Mouse (Mus musculus): ENCODE results near the gene Dbt. TPM values are rescaled to one million over a fixed set of nuclear protein-coding genes. Genes with fewer than 3 reads are reported as not detected.

The Dbt gene
- 10 to 100 TPM in 2 of 3 experiments, 1 to 10 TPM in 1; 10.0 to 15.1 (median 13.2) TPM for polyA plus RNA-seq (2017; shearing (Covaris generic))

DNA sequence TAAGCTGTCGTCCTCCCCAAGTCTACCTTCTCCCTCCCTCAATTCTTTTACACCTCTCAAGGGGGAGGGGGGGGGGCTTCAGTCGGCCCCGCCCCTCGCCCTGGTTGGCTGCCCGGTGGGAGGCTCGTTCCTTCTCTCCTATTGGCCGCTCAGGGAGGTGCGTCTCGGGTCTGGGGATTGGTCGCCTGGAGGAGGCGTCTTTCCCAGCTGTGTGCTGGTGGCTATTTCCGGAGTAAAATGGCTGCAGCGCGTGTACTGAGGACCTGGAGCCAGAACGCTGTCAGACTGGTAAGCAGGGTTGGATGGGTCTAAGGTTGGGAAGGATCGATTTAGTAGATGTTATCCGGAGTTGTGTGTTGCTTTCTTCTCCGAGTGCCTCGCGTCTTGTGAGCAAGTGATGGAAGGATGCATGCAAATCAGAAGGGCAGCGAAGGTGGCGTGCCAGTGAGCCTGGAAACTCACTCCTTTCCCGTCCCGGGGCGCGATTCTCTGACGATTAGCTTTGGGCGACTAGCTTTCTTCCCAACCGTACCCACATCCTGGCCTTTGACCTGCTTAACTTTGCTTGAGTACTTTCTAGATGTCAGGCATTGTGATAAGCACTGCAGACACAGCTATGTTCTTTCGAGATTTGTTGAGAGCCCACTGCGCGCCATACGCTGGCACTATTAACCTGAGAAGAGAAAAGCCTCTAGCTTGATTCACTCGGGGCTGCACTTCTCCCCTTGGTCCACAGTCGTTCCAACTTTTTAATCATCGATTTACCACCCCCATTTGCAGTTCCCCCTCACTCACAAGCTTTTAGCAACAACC, at the start of gene Dbt:
Dbt (plus strand) TSS at position 167 of the 813 bp plus-strand sequence.
- ATAC-seq = peak; percentile 93

- ATAC-seq = no peak
Measured at GRCm38 (mm10) chr3:116464318-116464717, 48.6 kb upstream of the Dbt start.

- peak; percentile 90 for ATAC-seq
Measured at GRCm38 (mm10) chr3:116465709-116466108, 47.2 kb upstream of the Dbt start.

DNA sequence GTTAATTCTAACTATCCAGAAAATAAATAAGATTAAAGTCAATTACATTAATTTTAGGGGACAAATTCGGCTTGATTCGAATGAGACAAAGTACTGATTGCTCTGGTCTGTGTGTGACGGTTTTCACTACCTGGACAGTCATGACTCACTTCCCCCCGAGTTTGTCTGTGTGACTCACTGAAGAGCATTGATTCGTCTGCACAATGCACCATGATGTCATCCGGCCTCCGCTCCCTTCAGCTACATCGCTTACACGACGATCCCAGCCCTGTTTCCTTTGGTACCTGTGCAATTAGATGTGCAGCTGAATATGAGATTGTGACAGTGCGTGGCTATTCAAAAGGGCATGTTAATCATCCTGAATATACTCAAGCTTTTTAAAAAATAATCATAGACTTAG, 38.3 kb upstream of the Dbt start:
- ATAC-seq = peak; percentile 99

DNA sequence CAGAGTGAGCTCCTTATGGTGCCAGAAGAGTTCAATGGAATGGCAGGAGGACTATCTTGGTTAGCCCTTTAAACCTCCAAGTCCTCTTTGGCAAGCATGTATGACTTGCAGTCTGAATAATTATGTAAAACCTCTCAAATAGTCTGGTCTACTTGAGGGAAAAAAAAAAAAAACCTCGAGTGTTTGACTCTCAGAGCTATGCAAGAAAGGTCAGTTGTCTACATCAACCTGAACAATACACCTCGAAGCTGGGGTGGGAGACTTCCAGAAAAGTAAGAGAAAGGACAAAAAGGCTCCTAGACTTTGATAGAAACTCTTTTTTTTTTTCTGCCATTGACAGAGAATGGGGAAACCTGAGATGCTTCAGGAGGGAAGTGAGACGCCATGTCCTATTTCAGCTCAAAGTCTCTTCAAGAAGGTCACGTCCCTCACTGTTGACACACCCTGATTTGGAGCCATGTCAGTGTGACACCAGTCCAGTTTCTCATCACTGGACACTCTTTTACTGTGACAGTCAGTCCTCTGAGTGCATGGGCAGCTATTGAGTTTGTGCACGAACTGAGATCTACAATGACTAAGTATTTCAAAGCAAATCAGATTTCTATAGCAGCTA, 36.1 kb upstream of the Dbt start:
- ATAC-seq = no peak

DNA sequence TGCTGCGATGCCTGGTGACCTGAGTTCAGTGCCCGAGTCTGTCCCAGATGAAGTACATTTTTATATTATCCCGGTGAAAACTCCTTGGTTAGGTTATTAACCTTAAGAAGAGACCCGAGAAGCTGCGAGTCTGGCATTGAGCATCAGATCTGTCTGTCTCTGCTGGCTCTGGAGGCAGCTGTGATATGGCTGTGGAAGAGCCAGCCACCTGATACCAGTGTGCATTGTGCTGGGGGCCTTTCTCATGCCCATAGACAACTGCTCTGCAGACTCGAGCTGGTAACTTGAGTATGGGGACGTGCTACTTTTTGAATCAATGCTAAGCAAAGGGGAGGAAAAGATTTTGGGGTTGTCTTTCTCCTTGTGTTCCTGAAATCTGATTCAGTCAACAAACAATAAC, 35.5 kb upstream of the Dbt start:
- ATAC-seq = no peak

GRCm38 (mm10) chr3:116480119-116480518, 32.8 kb upstream of the Dbt start:
- ATAC-seq = no peak

GRCm38 (mm10) chr3:116480937-116481336, 31.9 kb upstream of the Dbt start:
- no peak for ATAC-seq

DNA sequence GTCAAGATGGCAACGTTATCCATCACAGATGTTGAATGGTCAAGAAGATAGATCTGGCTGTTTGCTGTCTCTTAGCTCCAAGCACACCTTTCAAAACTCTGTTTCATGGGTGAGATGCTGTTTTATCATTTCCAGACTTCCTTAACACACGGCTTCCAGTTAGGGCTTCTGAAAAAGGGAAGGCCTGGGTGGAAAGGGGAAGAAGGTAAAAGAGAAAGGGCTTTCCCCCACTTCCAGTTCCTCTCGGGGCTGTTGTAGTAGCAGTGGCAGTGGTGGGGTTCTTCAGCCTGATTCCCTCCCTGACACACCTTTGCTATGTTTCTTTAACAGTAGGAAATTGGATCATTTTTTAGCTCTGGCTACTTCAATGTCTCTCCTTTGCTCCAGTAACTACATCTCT, 30.1 kb upstream of the Dbt start:
- no peak for ATAC-seq

GRCm38 (mm10) chr3:116483271-116483670, 29.6 kb upstream of the Dbt start:
- no peak for ATAC-seq

DNA sequence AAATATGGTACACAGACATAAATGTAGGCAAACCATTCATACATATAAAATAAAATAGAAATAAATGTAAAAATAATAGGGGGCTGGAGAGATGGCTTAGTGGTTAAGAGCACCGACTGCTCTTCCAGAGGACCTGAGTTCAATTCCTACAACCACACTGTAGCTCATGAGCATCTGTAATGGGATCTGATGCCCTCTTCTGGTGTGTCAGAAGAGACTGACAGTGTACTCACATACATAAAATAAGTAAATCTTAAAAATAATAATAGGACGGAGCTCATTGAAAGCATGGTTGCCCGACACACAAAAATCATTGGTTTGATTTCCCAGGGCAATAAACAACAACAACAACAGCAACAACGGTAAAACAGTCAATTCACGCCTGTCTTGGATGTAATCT, 21.9 kb upstream of the Dbt start:
- ATAC-seq = no peak

DNA sequence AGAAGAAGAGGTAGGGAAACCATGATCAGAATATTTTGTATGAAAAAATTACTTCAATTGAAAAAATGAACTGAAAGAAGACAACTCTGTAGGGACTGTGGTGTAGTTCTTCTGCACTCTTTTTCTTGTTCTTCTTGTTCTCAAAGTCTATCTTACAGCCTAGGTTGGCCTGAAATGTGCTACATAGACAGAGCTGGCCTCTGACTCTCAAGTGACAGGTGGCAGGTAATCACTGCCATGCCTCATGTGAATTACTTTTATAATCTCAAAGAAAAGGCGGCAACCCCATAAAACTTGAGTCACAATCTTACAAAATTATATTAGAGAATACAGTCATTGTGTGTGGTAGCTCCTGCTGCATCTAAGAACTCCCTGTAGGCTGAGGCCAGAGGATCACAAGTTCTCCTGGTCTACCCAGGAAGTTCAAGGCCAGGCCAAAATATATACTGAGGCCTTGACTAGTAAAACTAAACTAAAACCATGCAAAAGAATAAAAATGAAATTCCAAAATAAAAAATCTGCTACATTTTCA, 20.9 kb upstream of the Dbt start:
- ATAC-seq = no peak

DNA sequence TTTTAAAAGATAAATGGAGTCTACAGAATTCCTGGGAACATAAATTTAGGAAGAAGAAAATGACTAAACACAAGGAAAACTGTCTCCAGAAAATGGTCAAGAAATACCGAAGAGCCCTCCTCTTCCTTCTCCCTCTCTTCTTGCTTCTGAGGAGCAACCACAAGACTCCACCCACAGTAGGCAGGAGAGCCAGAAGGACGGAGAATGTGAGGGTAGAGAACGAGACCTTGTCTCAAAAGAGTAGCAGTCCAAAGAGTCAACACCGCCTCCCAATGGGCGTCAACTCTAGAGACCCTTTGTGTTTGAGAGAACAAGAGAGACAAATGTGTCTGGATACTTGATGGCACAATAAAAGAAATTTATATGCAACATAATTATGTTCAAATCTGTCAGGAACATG, 19.2 kb upstream of the Dbt start:
- ATAC-seq = no peak

DNA sequence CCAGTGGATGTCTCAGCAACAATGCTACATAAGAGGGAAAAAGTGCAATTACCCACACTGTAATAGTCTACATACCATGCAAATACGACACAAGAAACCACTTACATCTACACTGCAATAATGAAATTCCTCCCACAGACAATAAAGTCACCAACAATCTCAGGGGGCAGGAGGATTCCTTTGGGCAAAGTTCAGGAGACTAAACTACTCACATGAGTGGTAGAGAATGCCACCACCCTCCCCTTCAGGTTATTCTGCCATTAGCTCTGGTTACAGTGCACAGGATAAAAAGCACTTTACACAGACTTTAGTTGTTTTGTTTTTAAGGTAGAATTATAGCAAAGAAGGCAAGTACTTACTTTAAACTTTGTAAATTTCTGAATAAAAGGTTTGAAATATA, 17.2 kb upstream of the Dbt start:
- no peak for ATAC-seq

DNA sequence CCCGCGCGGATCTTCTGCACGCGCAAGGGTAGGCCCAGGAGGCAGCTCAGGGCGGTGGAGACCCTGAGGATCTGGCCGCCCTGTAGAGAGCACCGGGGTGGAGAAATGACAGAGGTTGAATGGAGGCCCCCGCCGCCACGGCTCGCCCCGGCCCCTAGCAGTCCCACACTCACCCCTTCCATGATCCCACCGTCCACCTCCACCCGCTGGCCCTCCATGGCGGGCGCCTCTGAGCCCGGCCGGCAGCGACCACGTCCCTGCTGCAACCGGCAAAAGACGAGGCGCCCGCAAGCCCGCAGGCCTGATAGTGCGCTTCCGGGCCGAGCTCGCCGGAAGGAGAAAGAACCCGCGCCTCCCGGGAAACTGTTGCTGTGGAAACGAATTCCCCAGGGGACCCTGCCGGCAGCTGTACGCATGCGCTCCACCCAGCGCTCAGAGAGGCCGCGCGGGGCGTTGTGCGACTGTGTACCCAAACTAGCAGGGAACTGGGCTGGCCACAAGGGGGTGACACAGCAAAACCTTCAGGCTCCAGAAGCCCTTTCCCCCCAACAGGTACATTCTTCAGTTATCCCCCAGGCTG, 5.0 kb upstream of the Dbt start, which contains the start of gene Rtca:
Rtca (minus strand) TSS at position 437 of the 580 bp plus-strand sequence.
- ATAC-seq = peak; percentile 85

DNA sequence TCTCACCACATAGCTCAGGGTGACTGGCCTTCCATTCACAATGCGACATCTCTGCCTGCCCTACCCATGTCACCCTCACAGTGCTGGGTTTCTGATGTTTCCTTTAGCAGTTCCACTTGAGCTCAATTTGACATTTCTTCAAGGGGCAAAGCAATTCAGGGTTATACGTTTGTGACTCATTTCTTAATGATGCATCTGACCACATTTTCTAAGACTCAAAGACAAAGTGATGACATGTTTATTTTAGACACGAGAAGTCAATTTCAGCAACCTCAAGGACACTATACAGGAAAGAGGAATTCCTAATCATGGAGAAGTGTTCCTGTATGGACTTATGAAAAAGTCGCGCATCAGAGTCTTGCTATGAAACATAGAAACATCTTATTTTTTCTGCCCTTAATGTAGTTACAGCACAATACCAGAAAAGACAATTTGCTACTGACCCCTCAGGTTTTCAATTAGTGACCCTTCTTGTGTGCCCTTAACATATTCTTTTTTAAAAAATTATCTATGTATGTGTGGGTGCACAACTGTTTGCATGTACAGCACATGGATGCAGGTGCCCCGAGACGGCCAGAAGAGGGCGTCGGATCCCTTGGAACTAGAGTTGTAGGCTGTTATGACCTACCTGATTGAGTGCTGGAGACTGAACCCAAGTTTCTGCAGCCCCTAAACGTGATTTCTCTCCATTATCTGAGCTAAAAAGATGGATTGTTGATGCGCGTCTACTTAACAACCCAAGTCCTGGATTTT, 543 bp upstream of the Dbt start:
- peak; percentile 4 for ATAC-seq

DNA sequence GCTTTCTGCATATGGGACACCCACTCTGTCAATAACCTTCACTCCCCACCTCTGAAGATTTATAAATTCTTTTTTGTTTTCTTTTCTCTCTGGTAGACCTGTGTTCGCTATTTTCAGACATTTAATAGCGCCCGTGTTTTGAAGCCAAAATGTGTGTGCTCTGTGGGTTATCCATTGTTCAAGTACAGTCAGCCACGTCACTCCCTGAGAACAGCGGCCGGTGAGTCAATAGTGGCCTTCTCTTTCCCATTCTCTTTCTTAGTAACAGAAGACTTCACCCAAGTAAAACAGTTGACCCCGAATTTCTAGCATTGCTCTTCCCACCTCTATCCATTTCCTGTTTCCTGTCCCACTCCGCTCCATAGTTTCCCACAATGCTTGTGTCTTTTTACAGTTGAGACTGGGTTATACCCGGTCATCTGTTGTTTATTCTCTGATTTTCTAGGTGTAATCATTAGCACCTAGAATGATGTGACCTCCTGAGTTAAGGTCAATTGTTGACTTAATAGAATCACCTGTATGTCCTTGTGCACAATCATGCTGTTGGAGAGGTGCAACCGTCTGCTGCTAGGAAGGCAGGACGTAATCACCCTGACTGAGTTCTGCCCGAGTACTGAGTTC, 7.4 kb downstream of the Dbt start:
- ATAC-seq = no peak

DNA sequence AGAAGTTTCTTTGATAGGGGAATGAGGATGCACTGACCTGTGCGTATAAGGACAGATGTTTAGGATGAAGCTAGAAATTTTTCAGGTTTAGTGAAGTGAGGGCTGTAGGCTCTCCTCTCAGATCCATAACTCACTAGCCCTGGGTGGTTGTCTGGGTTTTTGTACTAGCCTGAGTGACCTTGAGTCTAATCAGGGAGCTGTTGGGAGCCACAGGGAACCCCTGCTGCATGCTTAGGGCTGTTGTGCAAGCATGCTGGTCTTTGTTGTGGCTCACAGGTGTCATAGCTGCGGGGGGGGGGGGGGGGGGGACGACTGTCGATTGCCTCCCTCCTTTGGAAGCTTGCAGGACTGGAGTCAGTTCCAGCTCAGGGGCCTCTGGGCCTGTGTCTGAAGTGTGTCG, 16.9 kb downstream of the Dbt start:
- no peak for ATAC-seq

DNA sequence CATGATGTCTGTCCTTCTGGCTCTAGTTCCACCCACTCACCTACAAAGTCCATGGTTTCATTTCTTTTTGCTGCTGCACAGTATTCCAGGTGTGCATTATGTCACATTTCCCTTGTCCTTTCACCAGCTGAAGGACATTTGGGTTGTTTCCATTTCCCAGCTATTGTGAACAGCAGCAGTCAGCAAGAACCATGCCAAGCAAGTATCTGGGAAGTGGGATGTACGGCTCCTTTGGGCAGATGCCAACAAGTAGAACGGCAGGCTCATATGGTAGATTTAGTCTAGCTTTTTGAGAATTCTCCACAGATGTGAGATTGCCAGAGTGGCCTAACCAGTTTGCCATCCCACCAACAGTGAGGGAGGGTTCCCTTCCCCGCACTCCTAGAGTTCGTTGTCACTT, 18.0 kb downstream of the Dbt start:
- no peak for ATAC-seq

DNA sequence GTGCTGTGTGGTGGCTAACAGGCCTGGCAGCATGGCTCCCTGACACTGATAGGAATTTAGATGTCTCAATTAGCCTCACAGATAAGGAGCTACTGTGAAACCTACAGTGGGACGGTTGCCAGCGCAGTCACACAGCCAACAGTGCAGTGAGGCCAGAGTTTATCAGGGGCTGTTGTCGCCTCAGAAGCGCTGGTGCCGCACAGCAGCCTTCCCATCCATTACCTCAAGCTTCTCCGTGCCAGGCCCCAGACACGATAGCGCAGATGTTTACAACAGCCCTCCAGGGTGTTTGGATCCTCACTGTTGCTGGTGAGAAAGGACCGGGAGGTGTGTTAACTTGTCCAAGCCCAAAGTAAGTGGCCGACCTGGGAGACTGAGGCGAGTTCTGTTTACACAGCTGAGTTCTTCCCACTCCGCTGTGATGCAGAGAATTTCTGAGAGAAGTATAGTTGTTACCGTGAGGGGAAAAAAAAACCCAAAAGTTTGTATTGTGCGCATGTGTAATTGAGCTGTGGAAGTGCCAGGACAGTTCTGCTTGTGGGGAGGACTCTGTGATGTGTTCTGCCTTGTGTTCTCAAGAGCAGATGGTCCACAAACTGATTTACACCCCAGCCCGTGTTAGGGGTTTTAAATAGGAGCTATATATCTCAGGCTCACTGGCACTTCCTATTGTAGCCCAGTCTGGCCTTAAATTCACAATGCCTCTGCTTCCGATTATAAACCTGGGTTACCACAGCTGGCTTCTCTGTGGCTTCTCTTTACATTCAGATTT, 23.7 kb downstream of the Dbt start:
- ATAC-seq = no peak

DNA sequence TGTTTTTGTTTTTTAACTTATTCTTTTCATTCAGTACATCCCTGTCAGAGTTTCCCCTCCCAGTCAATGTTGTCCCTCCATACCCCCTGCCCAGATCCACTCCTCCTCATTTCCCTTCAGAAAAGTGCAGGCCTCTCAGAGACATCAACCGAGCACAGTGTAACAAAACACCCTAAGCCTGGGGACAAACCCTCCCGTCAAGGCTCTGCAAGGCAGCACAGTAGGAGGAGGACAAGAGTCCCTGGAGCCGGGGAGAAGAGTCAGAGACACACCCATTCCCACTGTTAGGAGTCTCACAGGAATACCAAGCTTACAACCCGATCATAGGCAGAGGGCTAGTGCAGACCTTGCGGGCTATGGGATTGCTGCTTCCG, 24.3 kb downstream of the Dbt start:
- no peak for ATAC-seq

DNA sequence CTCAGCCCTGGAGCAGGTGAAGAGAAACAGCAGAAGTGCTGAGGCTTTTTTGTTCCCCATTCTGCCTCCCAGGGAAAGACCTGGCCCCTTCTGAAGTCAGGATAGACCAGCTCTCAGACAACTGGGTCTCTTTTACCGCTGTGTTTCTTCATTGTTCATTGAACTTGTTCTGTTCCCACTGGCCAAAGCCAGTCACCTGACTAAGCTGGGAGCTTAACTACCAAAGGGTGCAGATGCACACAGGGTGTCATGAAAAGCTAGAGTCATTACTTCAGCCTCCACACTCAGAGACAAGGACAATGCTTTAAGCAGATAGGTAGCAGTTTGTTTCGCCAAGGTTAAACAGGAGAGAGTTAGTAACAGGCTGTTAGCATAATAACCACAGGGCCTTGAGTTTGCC, 29.2 kb downstream of the Dbt start:
- ATAC-seq = no peak

Measured in inflammation-experienced regulatory T-cells, adult 6 months (primary cell).